Mouse (Mus musculus): ENCODE data around the gene Atxn7l3. TPM values are rescaled to one million over a fixed set of nuclear protein-coding genes. Genes with fewer than 3 reads are reported as not detected.

Gene Atxn7l3
- polyA plus RNA-seq (2014; fragmentation: Nextera tagmentation; extraction: Ambion mirVana): 36.5 and 36.7 TPM in 2 replicates

DNA sequence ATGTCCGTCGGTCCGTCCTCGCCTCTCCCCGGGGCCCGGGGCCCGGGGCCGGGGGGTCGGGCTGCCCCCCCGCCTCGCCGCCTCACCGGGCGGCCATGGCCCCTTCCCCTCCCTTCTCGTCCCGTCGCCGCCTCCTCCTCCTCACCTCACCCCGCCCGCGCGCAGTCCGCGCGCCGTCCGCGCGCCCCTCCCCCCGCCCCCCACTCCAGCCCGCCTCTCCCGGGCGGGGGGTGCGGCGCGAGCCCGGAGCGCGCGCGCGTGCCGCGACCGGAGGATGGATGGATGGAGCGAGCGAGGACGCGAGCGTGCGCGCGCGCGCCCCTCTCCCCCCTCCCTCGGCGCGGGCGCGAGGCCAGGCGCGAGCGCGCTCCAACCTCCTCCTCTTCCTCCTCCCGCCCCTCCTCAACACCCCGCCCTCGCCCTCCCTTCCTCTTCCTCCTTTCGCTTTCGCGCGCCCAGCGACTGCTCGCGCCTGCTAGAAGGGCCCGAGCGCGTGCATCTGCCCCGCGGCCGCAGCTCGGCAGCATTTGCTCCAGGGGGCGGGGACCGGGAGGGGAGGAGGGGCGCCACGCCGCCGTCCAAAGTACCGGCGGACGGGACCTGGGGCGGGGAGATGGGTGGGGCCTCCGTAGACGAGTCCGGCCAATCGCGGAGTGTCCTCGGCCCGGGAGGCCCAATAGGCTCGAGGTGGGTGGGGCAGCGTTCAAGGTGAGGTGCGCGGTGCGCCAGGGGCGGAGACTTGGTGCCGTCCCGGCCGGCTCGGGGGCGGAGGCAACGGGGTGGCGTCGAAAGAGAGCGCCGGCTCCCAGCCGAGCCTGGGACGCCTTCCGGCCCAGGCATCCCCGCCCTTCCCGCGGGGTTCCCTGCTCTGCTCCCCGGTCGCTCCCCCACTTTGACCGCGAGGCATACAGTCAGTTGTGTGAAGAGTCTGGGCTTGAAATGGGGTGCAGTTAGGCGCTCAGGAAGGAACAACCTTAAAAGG lies at the start of gene Atxn7l3:
Atxn7l3 (minus strand) TSS at position 141 of the 982 bp plus-strand sequence.
- Histone ChIP-seq H3K36me3 (ENCODE audit: control insufficient read depth, insufficient read depth, low read length) (peaks cover 18% of the 10 kb centered on the region), H3K4me3 (ENCODE audit: low read depth, low read length) (peak within 1 kb of the TSS; percentile 90), H3K27me3 (ENCODE audit: control insufficient read depth, insufficient read depth, low read length) (no peaks in the 10 kb centered on the region), H3K9me3 (ENCODE audit: control insufficient read depth, low read length) (no peaks in the 10 kb centered on the region), H3K27ac (ENCODE audit: low read depth, low read length) (peak within 1 kb of the TSS; percentile 99), H3K9ac (replicated peaks; ENCODE audit: low read depth, low read length) (peak within 1 kb of the TSS; percentile 93), H3K4me1 (ENCODE audit: control insufficient read depth, insufficient read depth, low read length) (peaks cover 9% of the 10 kb centered on the region), H3K4me2 (ENCODE audit: low read depth, low read length) (peak within 1 kb of the TSS; percentile 84)
- ATAC-seq (ENCODE audit: low read depth): peak; percentile 94
- WGBS: under 1% methylated on average over 51 of the region's 125 CpGs

DNA sequence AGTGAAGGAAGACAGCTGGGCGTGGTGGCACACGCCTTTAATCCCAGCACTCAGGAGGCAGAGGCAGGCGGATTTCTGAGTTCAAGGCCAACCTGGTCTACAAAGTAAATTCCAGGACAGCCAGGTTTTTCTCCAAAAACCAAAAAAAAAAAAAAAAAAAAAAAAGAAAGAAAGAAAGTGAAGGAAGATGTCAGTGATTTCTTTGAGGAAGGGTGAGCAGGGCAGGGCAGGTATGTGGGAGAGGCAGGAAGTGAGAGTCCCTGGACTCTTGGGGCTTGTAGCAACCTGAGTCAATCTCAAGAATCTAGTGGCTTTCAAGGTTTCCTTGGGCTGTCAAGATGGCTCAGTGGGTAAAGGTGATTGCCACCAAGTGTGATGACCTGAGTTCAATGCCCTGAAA lies 48.0 kb upstream of the Atxn7l3 start:
- H3K4me2 ChIP-seq (ENCODE audit: low read depth, low read length): no peak overlapping the region
- H3K27ac ChIP-seq (ENCODE audit: low read depth, low read length): no peak overlapping the region
- no peaks in the 10 kb centered on the region for H3K36me3 ChIP-seq (ENCODE audit: control insufficient read depth, insufficient read depth, low read length)
- ATAC-seq (ENCODE audit: low read depth): no peak
- H3K4me3 ChIP-seq (ENCODE audit: low read depth, low read length): no peak overlapping the region
- H3K9ac ChIP-seq (replicated peaks; ENCODE audit: low read depth, low read length): no peak overlapping the region
- 90% methylated on average over 3 of the region's 3 CpGs for WGBS
- no peaks in the 10 kb centered on the region for H3K9me3 ChIP-seq (ENCODE audit: control insufficient read depth, low read length)
- no peaks in the 10 kb centered on the region for H3K27me3 ChIP-seq (ENCODE audit: control insufficient read depth, insufficient read depth, low read length)
- H3K4me1 ChIP-seq (ENCODE audit: control insufficient read depth, insufficient read depth, low read length): no peaks in the 10 kb centered on the region

DNA sequence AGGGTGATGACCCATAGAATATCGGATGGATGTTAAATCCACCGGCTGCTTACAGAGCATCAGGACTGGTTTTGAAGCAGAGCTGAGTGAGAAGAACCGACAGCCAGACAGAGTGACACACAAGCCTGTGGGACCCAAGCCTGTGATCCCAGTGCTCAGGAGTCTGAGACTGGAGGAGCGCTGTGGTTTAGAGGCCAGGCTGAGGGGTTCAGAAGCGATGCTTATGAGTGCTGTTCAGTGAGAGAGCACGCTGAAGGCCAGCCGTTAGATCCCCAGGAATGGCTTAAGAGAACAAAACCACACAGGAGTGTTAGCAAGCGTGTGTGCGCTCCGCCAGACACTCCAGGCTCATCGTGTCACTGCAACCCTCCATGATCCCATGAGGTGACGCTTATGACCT lies 46.3 kb upstream of the Atxn7l3 start:
- 55% methylated on average over 12 of the region's 12 CpGs for WGBS
- Histone ChIP-seq H3K9me3 (ENCODE audit: control insufficient read depth, low read length) (no peaks in the 10 kb centered on the region), H3K27ac (ENCODE audit: low read depth, low read length) (no peak overlapping the region), H3K4me1 (ENCODE audit: control insufficient read depth, insufficient read depth, low read length) (no peaks in the 10 kb centered on the region; the same call in 1 of the 2 replicates), H3K9ac (replicated peaks; ENCODE audit: low read depth, low read length) (no peak overlapping the region), H3K4me2 (ENCODE audit: low read depth, low read length) (no peak overlapping the region), H3K27me3 (ENCODE audit: control insufficient read depth, insufficient read depth, low read length) (no peaks in the 10 kb centered on the region), H3K36me3 (ENCODE audit: control insufficient read depth, insufficient read depth, low read length) (no peaks in the 10 kb centered on the region), H3K4me3 (ENCODE audit: low read depth, low read length) (no peak overlapping the region)
- ATAC-seq (ENCODE audit: low read depth): no peak

GRCm38 (mm10) chr11:102341101-102341500 lies 44.7 kb upstream of the Atxn7l3 start:
- Histone ChIP-seq H3K9me3 (ENCODE audit: control insufficient read depth, low read length) (no peaks in the 10 kb centered on the region), H3K4me1 (ENCODE audit: control insufficient read depth, insufficient read depth, low read length) (no peaks in the 10 kb centered on the region; the same call in 1 of the 2 replicates), H3K9ac (replicated peaks; ENCODE audit: low read depth, low read length) (no peak overlapping the region), H3K27me3 (ENCODE audit: control insufficient read depth, insufficient read depth, low read length) (no peaks in the 10 kb centered on the region), H3K36me3 (ENCODE audit: control insufficient read depth, insufficient read depth, low read length) (no peaks in the 10 kb centered on the region), H3K4me2 (ENCODE audit: low read depth, low read length) (no peak overlapping the region), H3K27ac (ENCODE audit: low read depth, low read length) (no peak overlapping the region), H3K4me3 (ENCODE audit: low read depth, low read length) (no peak overlapping the region)
- 92% methylated on average over 4 of the region's 4 CpGs for WGBS
- no peak for ATAC-seq (ENCODE audit: low read depth)

DNA sequence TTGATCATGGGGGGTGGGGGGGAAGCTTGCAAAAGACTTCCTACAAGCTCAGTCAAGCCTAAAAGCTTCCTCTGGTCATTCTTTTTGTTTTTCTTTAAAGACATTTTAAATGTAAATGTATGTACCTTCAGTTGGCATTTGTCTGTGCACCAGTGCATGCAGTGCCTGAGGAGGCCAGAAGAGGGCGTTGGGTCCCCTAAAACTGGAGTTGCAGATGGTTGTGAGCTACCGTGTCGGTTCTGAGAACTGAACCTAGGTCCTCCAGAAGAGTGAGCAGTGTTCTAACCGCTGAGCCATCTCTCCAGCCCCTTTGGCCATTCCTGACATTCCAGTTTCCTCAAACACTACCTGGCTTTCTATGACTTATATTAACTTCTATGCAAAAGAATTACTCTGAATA lies 43.2 kb upstream of the Atxn7l3 start:
- H3K4me1 ChIP-seq (ENCODE audit: control insufficient read depth, insufficient read depth, low read length): no peaks in the 10 kb centered on the region; the same call in 1 of the 2 replicates
- no peak overlapping the region for H3K4me3 ChIP-seq (ENCODE audit: low read depth, low read length)
- H3K9me3 ChIP-seq (ENCODE audit: control insufficient read depth, low read length): no peaks in the 10 kb centered on the region
- no peak overlapping the region for H3K27ac ChIP-seq (ENCODE audit: low read depth, low read length)
- 68% methylated on average over 4 of the region's 4 CpGs for WGBS
- no peak overlapping the region for H3K9ac ChIP-seq (replicated peaks; ENCODE audit: low read depth, low read length)
- no peak for ATAC-seq (ENCODE audit: low read depth)
- no peaks in the 10 kb centered on the region for H3K27me3 ChIP-seq (ENCODE audit: control insufficient read depth, insufficient read depth, low read length)
- H3K36me3 ChIP-seq (ENCODE audit: control insufficient read depth, insufficient read depth, low read length): no peaks in the 10 kb centered on the region
- no peak overlapping the region for H3K4me2 ChIP-seq (ENCODE audit: low read depth, low read length)

DNA sequence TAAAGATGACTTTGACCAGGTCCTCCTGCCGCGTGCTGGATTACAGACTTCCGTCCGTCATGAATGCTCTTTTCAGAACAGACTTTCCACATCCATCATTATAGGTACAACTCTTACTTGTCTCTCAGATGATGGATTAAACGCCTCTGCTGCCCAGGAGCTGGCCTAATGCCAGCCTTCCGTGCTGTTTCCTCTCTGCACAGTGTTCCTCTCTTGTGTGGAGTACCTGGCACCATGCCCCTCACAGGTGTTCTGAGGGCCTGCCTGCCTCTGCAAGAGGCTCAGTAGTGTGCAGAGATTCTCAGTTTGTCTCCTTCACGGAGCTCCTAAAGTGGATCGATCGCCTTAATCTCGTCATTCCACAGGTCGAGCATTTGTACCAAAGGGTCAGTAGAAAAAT lies 42.8 kb upstream of the Atxn7l3 start:
- Histone ChIP-seq H3K4me1 (ENCODE audit: control insufficient read depth, insufficient read depth, low read length) (no peaks in the 10 kb centered on the region; the same call in 1 of the 2 replicates), H3K36me3 (ENCODE audit: control insufficient read depth, insufficient read depth, low read length) (no peaks in the 10 kb centered on the region), H3K9me3 (ENCODE audit: control insufficient read depth, low read length) (no peaks in the 10 kb centered on the region), H3K9ac (replicated peaks; ENCODE audit: low read depth, low read length) (no peak overlapping the region), H3K27ac (ENCODE audit: low read depth, low read length) (no peak overlapping the region), H3K4me3 (ENCODE audit: low read depth, low read length) (no peak overlapping the region), H3K27me3 (ENCODE audit: control insufficient read depth, insufficient read depth, low read length) (no peaks in the 10 kb centered on the region), H3K4me2 (ENCODE audit: low read depth, low read length) (no peak overlapping the region)
- 81% methylated on average over 11 of the region's 11 CpGs for WGBS
- ATAC-seq (ENCODE audit: low read depth): no peak

DNA sequence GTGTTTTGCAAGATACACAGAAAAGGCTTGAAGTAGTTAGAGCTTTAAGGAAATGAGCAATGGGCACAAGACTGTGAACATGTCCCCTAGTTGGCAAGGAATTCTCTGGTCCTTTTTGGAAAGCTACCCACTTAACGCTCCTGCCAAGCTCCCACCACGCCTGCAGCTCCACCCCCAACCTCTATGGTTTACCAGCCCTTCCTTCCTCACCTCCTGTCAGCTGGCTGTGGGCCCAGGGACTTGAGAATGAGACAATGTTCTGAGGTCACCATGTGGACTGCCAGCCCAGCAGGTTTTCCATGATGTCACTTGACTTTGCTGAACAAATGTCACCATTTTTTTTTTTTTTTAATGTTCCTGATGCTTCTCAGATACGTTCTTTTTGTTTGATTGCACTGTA lies 42.1 kb upstream of the Atxn7l3 start:
- no peak for ATAC-seq (ENCODE audit: low read depth)
- 33% methylated on average over 3 of the region's 3 CpGs for WGBS
- no peak overlapping the region for H3K27ac ChIP-seq (ENCODE audit: low read depth, low read length)
- no peaks in the 10 kb centered on the region; the same call in 1 of the 2 replicates for H3K4me1 ChIP-seq (ENCODE audit: control insufficient read depth, insufficient read depth, low read length)
- no peaks in the 10 kb centered on the region for H3K36me3 ChIP-seq (ENCODE audit: control insufficient read depth, insufficient read depth, low read length)
- H3K4me2 ChIP-seq (ENCODE audit: low read depth, low read length): no peak overlapping the region
- H3K27me3 ChIP-seq (ENCODE audit: control insufficient read depth, insufficient read depth, low read length): no peaks in the 10 kb centered on the region
- no peak overlapping the region for H3K4me3 ChIP-seq (ENCODE audit: low read depth, low read length)
- no peaks in the 10 kb centered on the region for H3K9me3 ChIP-seq (ENCODE audit: control insufficient read depth, low read length)
- H3K9ac ChIP-seq (replicated peaks; ENCODE audit: low read depth, low read length): no peak overlapping the region

DNA sequence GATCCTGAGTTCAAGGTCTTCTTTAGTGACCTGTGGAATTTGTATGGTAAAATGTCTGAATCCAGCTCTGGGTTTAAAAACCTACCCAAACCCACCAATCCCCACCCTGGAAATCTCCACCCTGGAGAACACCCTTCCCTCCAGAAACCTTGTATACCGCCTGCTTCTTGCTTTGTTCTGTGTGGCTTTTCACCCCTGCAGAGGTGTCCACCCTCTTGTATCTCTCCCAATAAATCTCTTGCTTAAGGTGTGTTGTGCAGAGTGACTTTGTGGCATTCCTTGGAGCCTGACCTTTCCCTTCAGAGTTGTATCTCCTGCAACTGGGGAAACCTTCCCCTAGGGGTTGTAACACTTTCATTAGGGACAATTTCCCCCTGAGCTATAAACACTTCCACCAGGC lies 41.5 kb upstream of the Atxn7l3 start:
- no peak overlapping the region for H3K4me3 ChIP-seq (ENCODE audit: low read depth, low read length)
- whole genome bisulfite sequencing: 47% methylated on average over 1 of the region's 1 CpGs
- no peaks in the 10 kb centered on the region for H3K36me3 ChIP-seq (ENCODE audit: control insufficient read depth, insufficient read depth, low read length)
- ATAC-seq (ENCODE audit: low read depth): no peak
- H3K4me2 ChIP-seq (ENCODE audit: low read depth, low read length): no peak overlapping the region
- H3K4me1 ChIP-seq (ENCODE audit: control insufficient read depth, insufficient read depth, low read length): no peaks in the 10 kb centered on the region; the same call in 1 of the 2 replicates
- no peak overlapping the region for H3K9ac ChIP-seq (replicated peaks; ENCODE audit: low read depth, low read length)
- H3K27ac ChIP-seq (ENCODE audit: low read depth, low read length): no peak overlapping the region
- H3K27me3 ChIP-seq (ENCODE audit: control insufficient read depth, insufficient read depth, low read length): no peaks in the 10 kb centered on the region
- H3K9me3 ChIP-seq (ENCODE audit: control insufficient read depth, low read length): no peaks in the 10 kb centered on the region

DNA sequence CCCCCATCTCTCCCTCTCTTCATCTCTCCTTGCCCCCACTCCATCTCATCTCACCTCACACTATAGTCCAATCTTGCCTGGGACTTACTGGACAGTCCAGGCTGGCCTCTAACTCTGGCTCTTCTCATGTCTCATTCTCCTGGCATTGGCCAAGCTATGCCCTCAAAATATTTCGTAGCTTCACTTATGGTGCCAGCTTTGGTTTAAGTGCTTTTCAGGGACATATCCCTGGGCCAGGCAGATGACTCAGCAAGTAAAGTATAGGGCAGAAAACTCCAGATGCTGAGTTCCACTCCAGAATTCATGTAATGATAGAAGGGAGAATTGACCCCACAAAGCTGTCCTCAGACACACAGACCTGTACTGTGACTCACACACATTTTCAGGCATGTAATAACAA lies 39.8 kb upstream of the Atxn7l3 start:
- ATAC-seq (ENCODE audit: low read depth): no peak
- Histone ChIP-seq H3K9ac (replicated peaks; ENCODE audit: low read depth, low read length) (no peak overlapping the region), H3K4me2 (ENCODE audit: low read depth, low read length) (no peak overlapping the region), H3K27me3 (ENCODE audit: control insufficient read depth, insufficient read depth, low read length) (no peaks in the 10 kb centered on the region), H3K36me3 (ENCODE audit: control insufficient read depth, insufficient read depth, low read length) (no peaks in the 10 kb centered on the region), H3K4me3 (ENCODE audit: low read depth, low read length) (no peak overlapping the region), H3K4me1 (ENCODE audit: control insufficient read depth, insufficient read depth, low read length) (no peaks in the 10 kb centered on the region; the same call in 1 of the 2 replicates), H3K9me3 (ENCODE audit: control insufficient read depth, low read length) (no peaks in the 10 kb centered on the region), H3K27ac (ENCODE audit: low read depth, low read length) (no peak overlapping the region)
- 71% methylated on average over 1 of the region's 1 CpGs for WGBS

All from neural tube, embryonic 14.5 days (tissue).